Mouse (Mus musculus): Measurements from ENCODE around the gene Tigd4.
"Not testable (repeated sequence)": the region's sequence is repeated elsewhere in the genome, so short reads cannot be mapped to it uniquely, and the experiment has no call there.

Tigd4 gene

GRCm38 (mm10) chr3:84593274-84593673 is at the start of gene Tigd4:
Gene Tigd4 (plus strand): TSS chr3:84593574.
- DNase-seq (ENCODE audit: low spot score in 2 of 2): no peak

- DNase-seq (ENCODE audit: low spot score in 2 of 2): peak; percentile 4 to 15
These were observed 46.2 kb upstream of the Tigd4 start for GRCm38 (mm10) chr3:84547177-84547576.

GRCm38 (mm10) chr3:84555780-84556179 is 37.6 kb upstream of the Tigd4 start:
- DNase-seq (ENCODE audit: low spot score in 2 of 2): no peak

- no peak for DNase-seq (ENCODE audit: low spot score in 2 of 2)
These were observed 35.1 kb upstream of the Tigd4 start for GRCm38 (mm10) chr3:84558301-84558700.

GRCm38 (mm10) chr3:84562911-84563310 is 30.5 kb upstream of the Tigd4 start:
- not testable (repeated sequence) for DNase-seq (ENCODE audit: low spot score in 2 of 2)

GRCm38 (mm10) chr3:84563415-84563814 is 30.0 kb upstream of the Tigd4 start:
- no peak for DNase-seq (ENCODE audit: low spot score in 2 of 2)

- DNase-seq (ENCODE audit: low spot score in 2 of 2): no peak
These were observed 24.8 kb upstream of the Tigd4 start for GRCm38 (mm10) chr3:84568540-84568939.

GRCm38 (mm10) chr3:84569587-84569986 is 23.8 kb upstream of the Tigd4 start:
- DNase-seq (ENCODE audit: low spot score in 2 of 2): no peak

GRCm38 (mm10) chr3:84570501-84570900 is 22.9 kb upstream of the Tigd4 start:
- DNase-seq (ENCODE audit: low spot score in 2 of 2): no peak

GRCm38 (mm10) chr3:84580716-84581115 is 12.7 kb upstream of the Tigd4 start:
- DNase-seq (ENCODE audit: low spot score in 2 of 2): no peak

GRCm38 (mm10) chr3:84581696-84582022 is 11.7 kb upstream of the Tigd4 start:
- no peak for DNase-seq (ENCODE audit: low spot score in 2 of 2)

GRCm38 (mm10) chr3:84582023-84582912 is 11.1 kb upstream of the Tigd4 start, which contains the start of gene Arfip1:
Gene Arfip1 (minus strand): TSS chr3:84582625.
- peak; percentile 91 to 95 for DNase-seq (ENCODE audit: low spot score in 2 of 2)

- DNase-seq (ENCODE audit: low spot score in 2 of 2): no peak
These were observed 10.5 kb upstream of the Tigd4 start for GRCm38 (mm10) chr3:84582913-84583276.

- no peak for DNase-seq (ENCODE audit: low spot score in 2 of 2)
These were observed 6.6 kb upstream of the Tigd4 start for GRCm38 (mm10) chr3:84586736-84587135.

GRCm38 (mm10) chr3:84594894-84595676 is 1.7 kb downstream of the Tigd4 start:
- peak in 1 of 2 experiments; percentile 26 for DNase-seq (ENCODE audit: low spot score in 2 of 2)

- no peak for DNase-seq (ENCODE audit: low spot score in 2 of 2)
These were observed 2.4 kb downstream of the Tigd4 start for GRCm38 (mm10) chr3:84595677-84596234.

- DNase-seq (ENCODE audit: low spot score in 2 of 2): no peak
These were observed 4.8 kb downstream of the Tigd4 start for GRCm38 (mm10) chr3:84597996-84598734.

GRCm38 (mm10) chr3:84598756-84599155 is 5.4 kb downstream of the Tigd4 start:
- DNase-seq (ENCODE audit: low spot score in 2 of 2): no peak

GRCm38 (mm10) chr3:84601870-84602495 is 8.6 kb downstream of the Tigd4 start:
- DNase-seq (ENCODE audit: low spot score in 2 of 2): no peak

GRCm38 (mm10) chr3:84602759-84603158 is 9.4 kb downstream of the Tigd4 start:
- no peak for DNase-seq (ENCODE audit: low spot score in 2 of 2)

GRCm38 (mm10) chr3:84603212-84603611 is 9.8 kb downstream of the Tigd4 start:
- no peak for DNase-seq (ENCODE audit: low spot score in 2 of 2)
